In the genomic region with DNA sequence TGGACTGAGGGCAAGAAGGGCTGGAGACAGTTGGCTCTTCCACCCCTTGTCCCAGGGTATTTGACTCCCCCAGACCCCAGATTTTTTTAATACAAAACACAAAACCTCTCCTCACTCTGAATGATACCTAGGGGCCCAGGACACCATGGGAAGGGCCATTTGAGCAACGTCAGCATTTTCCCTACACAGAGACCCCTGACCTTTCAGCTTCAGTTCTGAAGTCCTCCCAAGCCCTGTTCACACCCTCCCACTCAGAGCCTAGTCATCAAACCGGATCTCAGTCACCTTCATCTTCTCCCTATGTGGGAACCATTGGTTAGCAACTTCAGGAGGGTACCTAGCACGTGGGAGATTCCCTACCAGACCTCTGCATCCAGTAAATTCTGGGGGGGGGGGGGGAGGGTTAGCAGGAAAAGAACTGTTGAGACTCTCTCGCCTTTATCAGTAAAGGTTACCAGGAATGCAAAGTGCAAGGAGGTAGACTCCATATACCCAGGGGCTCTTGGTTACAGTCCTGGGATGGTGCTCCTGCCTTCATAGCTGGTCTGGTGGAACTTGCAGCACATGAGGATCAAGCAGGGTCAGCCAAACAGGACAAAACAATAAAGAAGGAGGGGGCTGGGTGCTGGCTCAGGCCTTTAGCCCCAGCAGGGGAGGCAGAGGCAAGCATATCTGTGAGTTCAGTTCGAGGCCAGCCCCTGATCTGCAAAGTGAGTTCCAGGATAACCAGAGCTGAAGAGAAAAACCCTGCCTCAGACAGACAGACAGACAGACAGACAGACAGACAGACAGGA, we compare ENCODE assay signal across 8 mouse cellular contexts. TPM values are rescaled to one million over a fixed set of nuclear protein-coding genes. Genes with fewer than 3 reads are reported as not detected.
DNase-seq lines count a peak whose midpoint lies in the region; ATAC-seq and TF ChIP-seq lines count a peak whose summit lies in the region.

No protein-coding gene starts in this region.

- ATAC-seq in kidney, postnatal 0 days (replicated peaks; ENCODE audit: low FRiP score, low read depth): peak; percentile 21
- no peak for ATAC-seq in embryonic facial prominence, embryonic 14.5 days (ENCODE audit: low read depth)
- no peak; the same call in 1 of the 2 replicates for ATAC-seq in intestine, embryonic 14.5 days (replicated peaks; ENCODE audit: low FRiP score, low TSS enrichment, low read depth)
- no peak for ATAC-seq in midbrain, postnatal 0 days (ENCODE audit: low FRiP score)

- no peaks in the 10 kb centered on the region for H3K27me3 ChIP-seq in kidney, postnatal 0 days (ENCODE audit: insufficient read depth, low read length)
- no peaks in the 10 kb centered on the region for H3K27me3 ChIP-seq in embryonic facial prominence, embryonic 14.5 days (replicated peaks; ENCODE audit: control insufficient read depth, insufficient read depth, low read length)
- no peaks in the 10 kb centered on the region for H3K27me3 ChIP-seq in intestine, embryonic 14.5 days (replicated peaks; ENCODE audit: control insufficient read depth, insufficient read depth, low read length)
- no peaks in the 10 kb centered on the region for H3K27me3 ChIP-seq in midbrain, postnatal 0 days (ENCODE audit: insufficient read depth, low read length)

- H3K9ac ChIP-seq in kidney, postnatal 0 days (ENCODE audit: low read depth, low read length): no peak overlapping the region
- peak overlapping the region; percentile 56 for H3K9ac ChIP-seq in embryonic facial prominence, embryonic 14.5 days (ENCODE audit: low read depth, low read length)
- no peak overlapping the region for H3K9ac ChIP-seq in intestine, embryonic 14.5 days (ENCODE audit: low read length)
- peak overlapping the region; percentile 48; the same call in 1 of the 2 replicates for H3K9ac ChIP-seq in midbrain, postnatal 0 days (replicated peaks; ENCODE audit: low read length, poor library complexity, severe bottlenecking)

- H3K27ac ChIP-seq in kidney, postnatal 0 days: peak overlapping the region; percentile 77
- peak overlapping the region; percentile 48; the same call in 1 of the 2 replicates for H3K27ac ChIP-seq in embryonic facial prominence, embryonic 14.5 days (replicated peaks; ENCODE audit: low read depth, low read length)
- H3K27ac ChIP-seq in intestine, embryonic 14.5 days (ENCODE audit: low read depth): no peak overlapping the region
- H3K27ac ChIP-seq in midbrain, postnatal 0 days (ENCODE audit: low read depth, low read length): no peak overlapping the region

- DNase-seq in kidney, postnatal 0 days (ENCODE audit: low spot score): peak; percentile 54
- no peak for DNase-seq in kidney, postnatal 25 days
- no peak for DNase-seq in embryonic facial prominence, embryonic 14.5 days (ENCODE audit: low spot score)
- DNase-seq in intestine, embryonic 14.5 days (ENCODE audit: low spot score): no peak
- DNase-seq in midbrain, postnatal 0 days (ENCODE audit: low spot score): no peak
- DNase-seq in T-cell, adult 2 months (ENCODE audit: low spot score): no peak
- DNase-seq in urinary bladder, postnatal 36 days (ENCODE audit: low spot score in 2 of 2): no peak
- no peak for DNase-seq in thymus, postnatal 10 days (ENCODE audit: low spot score in 2 of 2)

- peaks cover 41% of the 10 kb centered on the region for H3K4me1 ChIP-seq in kidney, postnatal 0 days (replicated peaks; ENCODE audit: insufficient read depth, low read length)
- peaks cover 36% of the 10 kb centered on the region for H3K4me1 ChIP-seq in embryonic facial prominence, embryonic 14.5 days (ENCODE audit: control insufficient read depth, insufficient read depth, low read length)
- H3K4me1 ChIP-seq in intestine, embryonic 14.5 days (replicated peaks; ENCODE audit: control insufficient read depth, insufficient read depth, low read length): peaks cover 39% of the 10 kb centered on the region
- H3K4me1 ChIP-seq in midbrain, postnatal 0 days (ENCODE audit: insufficient read depth, low read length): peaks cover 14% of the 10 kb centered on the region

- H3K36me3 ChIP-seq in kidney, postnatal 0 days (ENCODE audit: insufficient read depth, low read length): peaks cover 23% of the 10 kb centered on the region
- H3K36me3 ChIP-seq in embryonic facial prominence, embryonic 14.5 days (ENCODE audit: control insufficient read depth, insufficient read depth, low read length): peaks cover 30% of the 10 kb centered on the region
- peaks cover 28% of the 10 kb centered on the region for H3K36me3 ChIP-seq in intestine, embryonic 14.5 days (ENCODE audit: control insufficient read depth, insufficient read depth, low read length)
- peaks cover 26% of the 10 kb centered on the region for H3K36me3 ChIP-seq in midbrain, postnatal 0 days (ENCODE audit: insufficient read depth, low read length)

- 10% methylated on average over 5 of the region's 5 CpGs for WGBS in kidney, postnatal 0 days
- 24% methylated on average over 5 of the region's 5 CpGs for whole genome bisulfite sequencing in embryonic facial prominence, embryonic 14.5 days
- WGBS in intestine, embryonic 14.5 days: 23% methylated on average over 5 of the region's 5 CpGs
- WGBS in midbrain, postnatal 0 days: 18% methylated on average over 5 of the region's 5 CpGs

- peak overlapping the region; percentile 41 for H3K4me2 ChIP-seq in kidney, postnatal 0 days (ENCODE audit: low read length)
- peak overlapping the region; percentile 54 for H3K4me2 ChIP-seq in embryonic facial prominence, embryonic 14.5 days (ENCODE audit: low read depth, low read length)
- H3K4me2 ChIP-seq in intestine, embryonic 14.5 days (ENCODE audit: low read length): peak overlapping the region; percentile 46
- peak overlapping the region; percentile 39; the same call in 1 of the 2 replicates for H3K4me2 ChIP-seq in midbrain, postnatal 0 days (ENCODE audit: low read depth, low read length, poor library complexity, severe bottlenecking)

- H3K9me3 ChIP-seq in kidney, postnatal 0 days (replicated peaks; ENCODE audit: low read length): no peaks in the 10 kb centered on the region
- no peaks in the 10 kb centered on the region for H3K9me3 ChIP-seq in embryonic facial prominence, embryonic 14.5 days (ENCODE audit: control insufficient read depth, low read length)
- no peaks in the 10 kb centered on the region for H3K9me3 ChIP-seq in intestine, embryonic 14.5 days (ENCODE audit: control insufficient read depth, low read length)
- no peaks in the 10 kb centered on the region for H3K9me3 ChIP-seq in midbrain, postnatal 0 days (ENCODE audit: low read length)

- 0 out of 2 replicates have a peak overlapping the region, but pooled peaks have one; percentile 8 for H3K4me3 ChIP-seq in kidney, postnatal 0 days (replicated peaks; ENCODE audit: low read depth, low read length)
- H3K4me3 ChIP-seq in embryonic facial prominence, embryonic 14.5 days (ENCODE audit: low read depth, low read length): no peak overlapping the region; the same call in 1 of the 2 replicates
- no peak overlapping the region for H3K4me3 ChIP-seq in intestine, embryonic 14.5 days (ENCODE audit: low read depth, low read length)
- H3K4me3 ChIP-seq in midbrain, postnatal 0 days (ENCODE audit: low read depth, low read length): no peak overlapping the region

- no peak for TF ChIP-seq CTCF in kidney, postnatal 0 days (IDR thresholded peaks at IDR 0.05; ENCODE audit: low read depth)
- no peak for TF ChIP-seq CTCF in midbrain, postnatal 0 days (IDR thresholded peaks at IDR 0.05)

RNA-seq across cellular contexts. Expression of a gene that starts 17.5 kb away (rescaled TPM):
- 27.8 and 30.5 TPM in 2 replicates for polyA plus RNA-seq in kidney, postnatal 0 days (2015; fragmentation: Nextera tagmentation; extraction: Ambion mirVana)
- polyA plus RNA-seq in embryonic facial prominence, embryonic 14.5 days (2014; fragmentation: Nextera tagmentation; extraction: Ambion mirVana): 21.5 and 27.1 TPM in 2 replicates
- polyA plus RNA-seq in intestine, embryonic 14.5 days (2014; fragmentation: Nextera tagmentation; extraction: Ambion mirVana): 20.1 and 21.1 TPM in 2 replicates
- 96.6 and 103 TPM in 2 replicates for total RNA-seq in midbrain, postnatal 0 days (2014; rRNA removed)
- 27.8 and 30.4 TPM in 2 replicates for polyA plus RNA-seq in midbrain, postnatal 0 days (2015; fragmentation: Nextera tagmentation; extraction: Ambion mirVana)

RNA-seq across cellular contexts. Expression of a gene that starts 54.0 kb away (rescaled TPM):
- polyA plus RNA-seq in kidney, postnatal 0 days (2015; fragmentation: Nextera tagmentation; extraction: Ambion mirVana): 96.6 and 105 TPM in 2 replicates
- 83.7 and 94.0 TPM in 2 replicates for polyA plus RNA-seq in embryonic facial prominence, embryonic 14.5 days (2014; fragmentation: Nextera tagmentation; extraction: Ambion mirVana)
- polyA plus RNA-seq in intestine, embryonic 14.5 days (2014; fragmentation: Nextera tagmentation; extraction: Ambion mirVana): 64.3 and 73.9 TPM in 2 replicates
- total RNA-seq in midbrain, postnatal 0 days (2014; rRNA removed): 94.5 and 109 TPM in 2 replicates
- 192 and 194 TPM in 2 replicates for polyA plus RNA-seq in midbrain, postnatal 0 days (2015; fragmentation: Nextera tagmentation; extraction: Ambion mirVana)

RNA-seq across cellular contexts. Expression of a gene that starts 54.1 kb away (rescaled TPM):
- 47.1 and 50.0 TPM in 2 replicates for polyA plus RNA-seq in kidney, postnatal 0 days (2015; fragmentation: Nextera tagmentation; extraction: Ambion mirVana)
- 16.7 and 19.7 TPM in 2 replicates for polyA plus RNA-seq in embryonic facial prominence, embryonic 14.5 days (2014; fragmentation: Nextera tagmentation; extraction: Ambion mirVana)
- 18.2 and 19.2 TPM in 2 replicates for polyA plus RNA-seq in intestine, embryonic 14.5 days (2014; fragmentation: Nextera tagmentation; extraction: Ambion mirVana)
- total RNA-seq in midbrain, postnatal 0 days (2014; rRNA removed): 5.9 and 6.0 TPM in 2 replicates
- polyA plus RNA-seq in midbrain, postnatal 0 days (2015; fragmentation: Nextera tagmentation; extraction: Ambion mirVana): 9.5 and 9.8 TPM in 2 replicates

Comparison
In these comparisons a context has a peak if more than half of its experiments do, and no peak if none do; other contexts are left out.
1. H3K27ac ChIP-seq: peak in kidney, postnatal 0 days (single experiment) and embryonic facial prominence, embryonic 14.5 days (single experiment); none in intestine, embryonic 14.5 days (single experiment) and midbrain, postnatal 0 days (single experiment).
2. H3K9ac ChIP-seq: peak in embryonic facial prominence, embryonic 14.5 days (single experiment) and midbrain, postnatal 0 days (single experiment); none in kidney, postnatal 0 days (single experiment) and intestine, embryonic 14.5 days (single experiment).
3. Peak in every context shown above with its lines, with median percentiles within 50 percentile points of each other: H3K4me2 ChIP-seq.